14 mouse cellular contexts compared by ENCODE assay signal in genomic region chr17:9723484-9723883, GRCm38 (mm10). TPM values are rescaled to one million over a fixed set of nuclear protein-coding genes. Genes with fewer than 3 reads are reported as not detected.
DNase-seq lines count a peak whose midpoint lies in the region; ATAC-seq lines count a peak whose summit lies in the region.
"Had no signal": no experiment of that assay in that cellular context is flagged by ENCODE, and none has a peak within 500 bp of the region (broad histone marks: within the 10 kb centered on the region; RNA-seq: fewer than 3 reads in every experiment).

No protein-coding gene starts in this region.

- H3K27ac ChIP-seq in heart, embryonic 12.5 days (ENCODE audit: poor library complexity, severe bottlenecking) = no peak overlapping the region
- H3K27ac ChIP-seq in embryonic facial prominence, embryonic 15.5 days (replicated peaks) = peak overlapping the region; percentile 36; the same call in 1 of the 2 replicates

- 60% methylated on average over 4 of the region's 4 CpGs for whole genome bisulfite sequencing in heart, embryonic 12.5 days
- 34% methylated on average over 4 of the region's 4 CpGs for WGBS in embryonic facial prominence, embryonic 15.5 days

- H3K4me3 ChIP-seq in heart, embryonic 12.5 days = no peak overlapping the region
- no peak overlapping the region for H3K4me3 ChIP-seq in embryonic facial prominence, embryonic 15.5 days (replicated peaks)
- H3K4me3 ChIP-seq: megakaryocyte, embryonic 14.5 days had no signal

- H3K27me3 ChIP-seq in heart, embryonic 12.5 days (replicated peaks) = 0 out of 2 replicates have a peak, but pooled peaks cover 6% of the 10 kb centered on the region
- H3K27me3 ChIP-seq in embryonic facial prominence, embryonic 15.5 days = no peaks in the 10 kb centered on the region
- H3K27me3 ChIP-seq: megakaryocyte, embryonic 14.5 days had no signal

- no peaks in the 10 kb centered on the region for H3K4me1 ChIP-seq in heart, embryonic 12.5 days (replicated peaks)
- no peaks in the 10 kb centered on the region for H3K4me1 ChIP-seq in embryonic facial prominence, embryonic 15.5 days
- H3K4me1 ChIP-seq: megakaryocyte, embryonic 14.5 days had no signal

- ATAC-seq in heart, embryonic 12.5 days (ENCODE audit: insufficient number of reproducible peaks, low FRiP score) = no peak
- no peak; the same call in 1 of the 2 replicates for ATAC-seq in embryonic facial prominence, embryonic 15.5 days (ENCODE audit: insufficient number of reproducible peaks, low FRiP score, low TSS enrichment, low read depth)
- no peak for ATAC-seq in erythroblast, adult 5-6 weeks (replicated peaks; ENCODE audit: low FRiP score, poor library complexity, severe bottlenecking)
- ATAC-seq: CD4-positive, CD25-positive, alpha-beta regulatory T cell, adult 4 months had no signal

- no peaks in the 10 kb centered on the region for H3K36me3 ChIP-seq in heart, embryonic 12.5 days
- H3K36me3 ChIP-seq in embryonic facial prominence, embryonic 15.5 days = no peaks in the 10 kb centered on the region

- DNase-seq in heart, adult 11 months = peak; percentile 75
- peak; percentile 66 for DNase-seq in Muller cell, postnatal 12 days (ENCODE audit: inconsistent ontology term)
- DNase-seq in lung, postnatal 25 days (ENCODE audit: low spot score) = peak; percentile 28
- no peak for DNase-seq in T-cell, adult 2 months (ENCODE audit: low spot score)
- no peak for DNase-seq in c-Kit-positive CD71-positive TER-119-positive erythroid progenitor cells, embryonic 14.5 days (ENCODE audit: low spot score)
- DNase-seq: cerebellum, postnatal 36 days; kidney, adult 8-10 months had no signal

- no peak overlapping the region for H3K9ac ChIP-seq in heart, embryonic 12.5 days
- no peak overlapping the region for H3K9ac ChIP-seq in embryonic facial prominence, embryonic 15.5 days

- H3K4me2 ChIP-seq in heart, embryonic 12.5 days = no peak overlapping the region
- no peak overlapping the region for H3K4me2 ChIP-seq in embryonic facial prominence, embryonic 15.5 days (replicated peaks)

- 0 out of 2 replicates have a peak, but pooled peaks cover 1% of the 10 kb centered on the region for H3K9me3 ChIP-seq in heart, embryonic 12.5 days (replicated peaks)
- no peaks in the 10 kb centered on the region for H3K9me3 ChIP-seq in embryonic facial prominence, embryonic 15.5 days (replicated peaks)

RNA-seq across cellular contexts. Expression of gene Pabpc6, which starts 54.0 kb away (rescaled TPM):
- polyA plus RNA-seq in heart, embryonic 12.5 days (2016; fragmentation: Nextera tagmentation; extraction: Ambion mirVana) = not detected in 2 replicates
- polyA plus RNA-seq in embryonic facial prominence, embryonic 15.5 days (2015; fragmentation: Nextera tagmentation; extraction: Ambion mirVana) = not detected in 2 replicates
- not detected in 2 replicates for total RNA-seq in erythroblast, adult 5-6 weeks (2015; ENCODE audit: low replicate concordance)
- total RNA-seq in erythroblast, adult 5-6 weeks (2017; ENCODE audit: low replicate concordance) = not detected in 2 replicates
- polyA plus RNA-seq: CD4-positive, CD25-positive, alpha-beta regulatory T cell, adult 4 months; heart, embryonic 14.5 days; limb, embryonic 11.5 days had no signal

Comparison
In these comparisons a context has a peak if more than half of its experiments do, and no peak if none do; other contexts are left out.
1. DNase-seq: peak in heart, adult 11 months (single experiment), Muller cell, postnatal 12 days (single experiment) and lung, postnatal 25 days (single experiment); none in T-cell, adult 2 months (single experiment) and c-Kit-positive CD71-positive TER-119-positive erythroid progenitor cells, embryonic 14.5 days (single experiment).